Mouse (Mus musculus): ENCODE results near the gene Sh2d3c. TPM values are rescaled to one million over a fixed set of nuclear protein-coding genes. Genes with fewer than 3 reads are reported as not detected.

Sh2d3c gene
- polyA plus RNA-seq, 1 experiment from 2014 or later = 41.2 TPM

GRCm38 (mm10) chr2:32776192-32776591 lies 55.3 kb downstream of the Sh2d3c start:
- no peak for ATAC-seq (ENCODE audit: low read depth)
- H3K27me3 ChIP-seq (ENCODE audit: control insufficient read depth, insufficient read depth, low read length) = no peaks in the 10 kb centered on the region
- 27% methylated on average over 22 of the region's 22 CpGs for WGBS

DNA sequence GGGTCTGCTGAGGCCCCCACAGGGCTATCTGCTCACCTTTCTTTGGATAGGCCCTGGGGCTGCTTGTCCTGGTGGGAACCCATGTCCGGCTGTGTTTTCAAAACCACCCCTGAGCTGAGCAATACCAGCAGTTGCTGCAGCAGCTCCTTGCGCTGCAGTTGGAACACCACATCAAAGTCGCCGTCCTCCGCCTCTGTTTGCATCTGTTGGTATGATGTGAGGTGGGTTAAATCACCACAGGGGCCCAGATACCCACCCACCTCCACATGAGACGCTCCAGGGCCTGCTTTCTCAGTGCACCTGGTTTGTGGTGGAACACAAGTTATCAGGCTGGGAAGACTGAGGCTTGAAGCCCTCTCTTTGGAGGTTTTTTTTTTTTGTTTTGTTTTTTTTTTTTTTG lies 57.2 kb downstream of the Sh2d3c start:
- 91% methylated on average over 6 of the region's 6 CpGs for WGBS
- H3K9me3 ChIP-seq (ENCODE audit: control insufficient read depth, low read length) = no peaks in the 10 kb centered on the region
- H3K36me3 ChIP-seq (ENCODE audit: control insufficient read depth, insufficient read depth, low read length) = no peaks in the 10 kb centered on the region
- H3K27me3 ChIP-seq (ENCODE audit: control insufficient read depth, insufficient read depth, low read length) = no peaks in the 10 kb centered on the region
- H3K4me2 ChIP-seq (ENCODE audit: low read depth, low read length) = no peak overlapping the region
- H3K9ac ChIP-seq (replicated peaks; ENCODE audit: low read depth, low read length) = no peak overlapping the region
- H3K27ac ChIP-seq (ENCODE audit: low read depth, low read length) = no peak overlapping the region
- no peak for ATAC-seq (ENCODE audit: low read depth)
- no peak overlapping the region for H3K4me3 ChIP-seq (ENCODE audit: low read depth, low read length)
- H3K4me1 ChIP-seq (ENCODE audit: control insufficient read depth, insufficient read depth, low read length) = peaks cover 12% of the 10 kb centered on the region

More at GRCm38 (mm10) chr2:32776192-32776591, 55.3 kb downstream of the Sh2d3c start:
- Histone ChIP-seq H3K9ac (replicated peaks; ENCODE audit: low read depth, low read length) (peak overlapping the region; percentile 51), H3K4me3 (ENCODE audit: low read depth, low read length) (peak overlapping the region; percentile 57), H3K9me3 (ENCODE audit: control insufficient read depth, low read length) (no peaks in the 10 kb centered on the region), H3K27ac (ENCODE audit: low read depth, low read length) (no peak overlapping the region), H3K36me3 (ENCODE audit: control insufficient read depth, insufficient read depth, low read length) (no peaks in the 10 kb centered on the region), H3K4me1 (ENCODE audit: control insufficient read depth, insufficient read depth, low read length) (peaks cover 12% of the 10 kb centered on the region), H3K4me2 (ENCODE audit: low read depth, low read length) (peak overlapping the region; percentile 83)

- H3K4me2 ChIP-seq (ENCODE audit: low read depth, low read length) = no peak overlapping the region
- no peak overlapping the region for H3K4me3 ChIP-seq (ENCODE audit: low read depth, low read length)
- H3K4me1 ChIP-seq (ENCODE audit: control insufficient read depth, insufficient read depth, low read length) = peaks cover 12% of the 10 kb centered on the region
- no peaks in the 10 kb centered on the region for H3K27me3 ChIP-seq (ENCODE audit: control insufficient read depth, insufficient read depth, low read length)
- no peaks in the 10 kb centered on the region for H3K36me3 ChIP-seq (ENCODE audit: control insufficient read depth, insufficient read depth, low read length)
- no peak for ATAC-seq (ENCODE audit: low read depth)
- WGBS = 17% methylated on average over 8 of the region's 8 CpGs
- no peak overlapping the region for H3K27ac ChIP-seq (ENCODE audit: low read depth, low read length)
- no peaks in the 10 kb centered on the region for H3K9me3 ChIP-seq (ENCODE audit: control insufficient read depth, low read length)
- H3K9ac ChIP-seq (replicated peaks; ENCODE audit: low read depth, low read length) = no peak overlapping the region
Observed at GRCm38 (mm10) chr2:32779131-32779530, 58.3 kb downstream of the Sh2d3c start.

- Histone ChIP-seq H3K36me3 (ENCODE audit: control insufficient read depth, insufficient read depth, low read length) (no peaks in the 10 kb centered on the region), H3K4me1 (ENCODE audit: control insufficient read depth, insufficient read depth, low read length) (peaks cover 12% of the 10 kb centered on the region), H3K9ac (replicated peaks; ENCODE audit: low read depth, low read length) (no peak overlapping the region), H3K4me2 (ENCODE audit: low read depth, low read length) (no peak overlapping the region), H3K4me3 (ENCODE audit: low read depth, low read length) (no peak overlapping the region), H3K27me3 (ENCODE audit: control insufficient read depth, insufficient read depth, low read length) (no peaks in the 10 kb centered on the region), H3K27ac (ENCODE audit: low read depth, low read length) (no peak overlapping the region), H3K9me3 (ENCODE audit: control insufficient read depth, low read length) (no peaks in the 10 kb centered on the region)
- ATAC-seq (ENCODE audit: low read depth) = no peak
- 92% methylated on average over 6 of the region's 6 CpGs for WGBS
Observed at GRCm38 (mm10) chr2:32779714-32780113, 58.9 kb downstream of the Sh2d3c start.

- no peak overlapping the region for H3K4me2 ChIP-seq (ENCODE audit: low read depth, low read length)
- H3K27me3 ChIP-seq (ENCODE audit: control insufficient read depth, insufficient read depth, low read length) = no peaks in the 10 kb centered on the region
- ATAC-seq (ENCODE audit: low read depth) = no peak
- H3K9me3 ChIP-seq (ENCODE audit: control insufficient read depth, low read length) = no peaks in the 10 kb centered on the region
- no peaks in the 10 kb centered on the region for H3K4me1 ChIP-seq (ENCODE audit: control insufficient read depth, insufficient read depth, low read length)
- H3K27ac ChIP-seq (ENCODE audit: low read depth, low read length) = no peak overlapping the region
- no peaks in the 10 kb centered on the region for H3K36me3 ChIP-seq (ENCODE audit: control insufficient read depth, insufficient read depth, low read length)
- 87% methylated on average over 6 of the region's 6 CpGs for WGBS
- no peak overlapping the region for H3K9ac ChIP-seq (replicated peaks; ENCODE audit: low read depth, low read length)
- H3K4me3 ChIP-seq (ENCODE audit: low read depth, low read length) = no peak overlapping the region
Observed at GRCm38 (mm10) chr2:32781710-32782109, 60.9 kb downstream of the Sh2d3c start.

GRCm38 (mm10) chr2:32784048-32784681 lies 63.3 kb downstream of the Sh2d3c start, which contains the start of gene Cfap157:
Cfap157 (minus strand) TSS chr2:32784428.
- Histone ChIP-seq H3K4me2 (ENCODE audit: low read depth, low read length) (no peak within 1 kb of the TSS), H3K9ac (replicated peaks; ENCODE audit: low read depth, low read length) (no peak within 1 kb of the TSS), H3K4me1 (ENCODE audit: control insufficient read depth, insufficient read depth, low read length) (no peaks in the 10 kb centered on the region), H3K36me3 (ENCODE audit: control insufficient read depth, insufficient read depth, low read length) (peaks cover 7% of the 10 kb centered on the region; the same call in 1 of the 2 replicates), H3K27ac (ENCODE audit: low read depth, low read length) (no peak within 1 kb of the TSS), H3K9me3 (ENCODE audit: control insufficient read depth, low read length) (no peaks in the 10 kb centered on the region), H3K27me3 (ENCODE audit: control insufficient read depth, insufficient read depth, low read length) (no peaks in the 10 kb centered on the region), H3K4me3 (ENCODE audit: low read depth, low read length) (no peak within 1 kb of the TSS)
- ATAC-seq (ENCODE audit: low read depth) = no peak
- WGBS = 81% methylated on average over 4 of the region's 4 CpGs

- Histone ChIP-seq H3K4me3 (ENCODE audit: low read depth, low read length) (no peak overlapping the region), H3K27me3 (ENCODE audit: control insufficient read depth, insufficient read depth, low read length) (no peaks in the 10 kb centered on the region), H3K9ac (replicated peaks; ENCODE audit: low read depth, low read length) (no peak overlapping the region), H3K27ac (ENCODE audit: low read depth, low read length) (no peak overlapping the region), H3K4me1 (ENCODE audit: control insufficient read depth, insufficient read depth, low read length) (no peaks in the 10 kb centered on the region), H3K36me3 (ENCODE audit: control insufficient read depth, insufficient read depth, low read length) (peaks cover 19% of the 10 kb centered on the region), H3K4me2 (ENCODE audit: low read depth, low read length) (no peak overlapping the region), H3K9me3 (ENCODE audit: control insufficient read depth, low read length) (no peaks in the 10 kb centered on the region)
- ATAC-seq (ENCODE audit: low read depth) = no peak
- WGBS = 59% methylated on average over 6 of the region's 6 CpGs
Observed at GRCm38 (mm10) chr2:32787176-32787575, 66.3 kb downstream of the Sh2d3c start.

DNA sequence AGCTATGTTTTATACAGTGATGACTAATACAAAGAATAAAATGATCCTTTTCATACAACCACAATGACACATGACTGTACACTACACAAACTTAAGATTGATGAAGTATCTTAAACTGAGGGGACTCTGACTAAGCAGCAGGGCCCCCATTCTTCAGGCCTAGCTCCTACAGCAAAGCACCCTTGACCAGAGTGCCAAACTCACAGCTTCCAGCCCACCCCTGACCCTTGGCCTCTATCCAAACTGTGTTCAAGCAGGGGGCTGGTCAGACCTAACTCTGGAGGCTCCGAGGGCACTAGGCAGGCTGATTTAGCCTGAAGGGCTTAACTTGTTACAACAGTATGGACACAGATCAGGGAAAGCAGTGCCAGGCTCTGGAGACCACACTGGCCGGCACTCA lies 67.7 kb downstream of the Sh2d3c start:
- WGBS = 73% methylated on average over 2 of the region's 2 CpGs
- H3K4me1 ChIP-seq (ENCODE audit: control insufficient read depth, insufficient read depth, low read length) = no peaks in the 10 kb centered on the region
- no peak overlapping the region for H3K9ac ChIP-seq (replicated peaks; ENCODE audit: low read depth, low read length)
- H3K27ac ChIP-seq (ENCODE audit: low read depth, low read length) = no peak overlapping the region
- ATAC-seq (ENCODE audit: low read depth) = no peak
- H3K9me3 ChIP-seq (ENCODE audit: control insufficient read depth, low read length) = no peaks in the 10 kb centered on the region
- H3K36me3 ChIP-seq (ENCODE audit: control insufficient read depth, insufficient read depth, low read length) = peaks cover 19% of the 10 kb centered on the region
- H3K27me3 ChIP-seq (ENCODE audit: control insufficient read depth, insufficient read depth, low read length) = no peaks in the 10 kb centered on the region
- H3K4me2 ChIP-seq (ENCODE audit: low read depth, low read length) = no peak overlapping the region
- no peak overlapping the region for H3K4me3 ChIP-seq (ENCODE audit: low read depth, low read length)

GRCm38 (mm10) chr2:32791297-32791696 lies 70.4 kb downstream of the Sh2d3c start:
- Histone ChIP-seq H3K4me3 (ENCODE audit: low read depth, low read length) (no peak overlapping the region), H3K27me3 (ENCODE audit: control insufficient read depth, insufficient read depth, low read length) (no peaks in the 10 kb centered on the region), H3K36me3 (ENCODE audit: control insufficient read depth, insufficient read depth, low read length) (peaks cover 42% of the 10 kb centered on the region), H3K27ac (ENCODE audit: low read depth, low read length) (no peak overlapping the region), H3K9ac (replicated peaks; ENCODE audit: low read depth, low read length) (no peak overlapping the region), H3K4me1 (ENCODE audit: control insufficient read depth, insufficient read depth, low read length) (no peaks in the 10 kb centered on the region), H3K9me3 (ENCODE audit: control insufficient read depth, low read length) (no peaks in the 10 kb centered on the region), H3K4me2 (ENCODE audit: low read depth, low read length) (no peak overlapping the region)
- 82% methylated on average over 6 of the region's 6 CpGs for WGBS
- ATAC-seq (ENCODE audit: low read depth) = no peak

Measured in neural tube, embryonic 14.5 days (tissue).